Mouse (Mus musculus): ENCODE data around the gene Rpl27a.

- TF ChIP-seq POLR2A (IDR thresholded peaks at IDR 0.05; ENCODE audit: control insufficient read depth, extremely low read depth, insufficient read depth, low read length, poor library complexity) (no peak), CTCF (IDR thresholded peaks at IDR 0.05; ENCODE audit: borderline replicate concordance, control insufficient read depth, extremely low read depth, insufficient read depth, low read length, poor library complexity) (no peak)
Observed at GRCm38 (mm10) chr7:109524763-109525162, 5.8 kb downstream of the Rpl27a start.
